8 mouse cellular contexts compared by ENCODE assay signal in genomic region chr13:3406236-3407017, GRCm38 (mm10).
DNase-seq lines count a peak whose midpoint lies in the region; ATAC-seq and TF ChIP-seq lines count a peak whose summit lies in the region.
"Not testable (repeated sequence)": the region's sequence is repeated elsewhere in the genome, so short reads cannot be mapped to it uniquely, and the experiment has no call there.

No protein-coding gene starts in this region.

- peak; percentile 51; the same call in 1 of the 2 replicates for ATAC-seq in heart, embryonic 13.5 days (ENCODE audit: extremely low read depth, insufficient number of reproducible peaks, low FRiP score, low TSS enrichment)
- peak; percentile 54 for ATAC-seq in kidney, embryonic 16.5 days (ENCODE audit: low FRiP score, low TSS enrichment)
- peak; percentile 62; the same call in 1 of the 2 replicates for ATAC-seq in limb, embryonic 14.5 days (ENCODE audit: low FRiP score, low read depth)
- ATAC-seq in midbrain, postnatal 0 days (ENCODE audit: low FRiP score) = peak; percentile 84

- H3K27ac ChIP-seq in heart, embryonic 13.5 days (replicated peaks); kidney, embryonic 16.5 days (ENCODE audit: low read length); limb, embryonic 14.5 days (replicated peaks; ENCODE audit: low read depth, low read length); midbrain, postnatal 0 days (ENCODE audit: low read depth, low read length): not testable (repeated sequence)

- not testable (repeated sequence) for TF ChIP-seq POLR2A in brain, embryonic 14.5 days (IDR thresholded peaks at IDR 0.05; ENCODE audit: borderline replicate concordance, extremely low read depth, insufficient read depth, insufficient read length, poor library complexity, severe bottlenecking); limb, embryonic 14.5 days (IDR thresholded peaks at IDR 0.05; ENCODE audit: borderline replicate concordance, extremely low read depth, insufficient read depth, insufficient read length)

- not testable (repeated sequence) for H3K4me3 ChIP-seq in heart, embryonic 13.5 days; kidney, embryonic 16.5 days (ENCODE audit: low read length); limb, embryonic 14.5 days (replicated peaks; ENCODE audit: low read length); midbrain, postnatal 0 days (ENCODE audit: low read depth, low read length)

- not testable (repeated sequence) for H3K9ac ChIP-seq in heart, embryonic 13.5 days; kidney, embryonic 16.5 days (replicated peaks; ENCODE audit: low read length); limb, embryonic 14.5 days (ENCODE audit: low read depth, low read length, severe bottlenecking); midbrain, postnatal 0 days (replicated peaks; ENCODE audit: low read length, poor library complexity, severe bottlenecking)

- not testable (repeated sequence) for H3K4me1 ChIP-seq in heart, embryonic 13.5 days; kidney, embryonic 16.5 days (ENCODE audit: insufficient read depth, low read length); limb, embryonic 14.5 days (ENCODE audit: control insufficient read depth, insufficient read depth, low read length); midbrain, postnatal 0 days (ENCODE audit: insufficient read depth, low read length)

- 34% methylated on average over 8 of the region's 8 CpGs for WGBS in heart, embryonic 13.5 days
- WGBS in kidney, embryonic 16.5 days = 40% methylated on average over 8 of the region's 8 CpGs
- 38% methylated on average over 8 of the region's 8 CpGs for WGBS in limb, embryonic 14.5 days
- WGBS in midbrain, postnatal 0 days = 43% methylated on average over 8 of the region's 8 CpGs

- H3K4me2 ChIP-seq in heart, embryonic 13.5 days; kidney, embryonic 16.5 days (replicated peaks; ENCODE audit: low read depth, low read length); limb, embryonic 14.5 days (replicated peaks; ENCODE audit: low read depth, low read length, severe bottlenecking); midbrain, postnatal 0 days (ENCODE audit: low read depth, low read length, poor library complexity, severe bottlenecking): not testable (repeated sequence)

- TF ChIP-seq CTCF in brain, embryonic 14.5 days (IDR thresholded peaks at IDR 0.05; ENCODE audit: borderline replicate concordance, extremely low read depth, insufficient read depth, insufficient read length) = peak; percentile 41; the same call in 1 of the 2 replicates
- TF ChIP-seq CTCF in midbrain, postnatal 0 days (IDR thresholded peaks at IDR 0.05) = peak; percentile 79

- H3K9me3 ChIP-seq in heart, embryonic 13.5 days; kidney, embryonic 16.5 days (ENCODE audit: low read length); limb, embryonic 14.5 days (ENCODE audit: control insufficient read depth, low read length); midbrain, postnatal 0 days (ENCODE audit: low read length): not testable (repeated sequence)

- not testable (repeated sequence) for H3K36me3 ChIP-seq in heart, embryonic 13.5 days; kidney, embryonic 16.5 days (ENCODE audit: insufficient read depth, low read length); limb, embryonic 14.5 days (ENCODE audit: control insufficient read depth, insufficient read depth, low read length); midbrain, postnatal 0 days (ENCODE audit: insufficient read depth, low read length); splenic B cell, adult 2 months (ENCODE audit: control insufficient read depth, insufficient read depth, low read length, poor library complexity, severe bottlenecking)

- peak; percentile 87 for DNase-seq in CD4-positive, CD25-positive, alpha-beta regulatory T cell, adult 2 months (ENCODE audit: low read depth, low spot score)
- DNase-seq in brain, embryonic 14.5 days (ENCODE audit: low read depth) = peak; percentile 72
- DNase-seq in fat pad, adult 2 months (ENCODE audit: extremely low read depth, low read depth, low spot score) = peak; percentile 5
- DNase-seq in limb, embryonic 14.5 days (ENCODE audit: low spot score) = peak; percentile 81
- peak; percentile 86 for DNase-seq in midbrain, postnatal 0 days (ENCODE audit: low spot score)
- DNase-seq in splenic B cell, adult 2 months (ENCODE audit: low read depth, low spot score) = peak; percentile 92

- not testable (repeated sequence) for H3K27me3 ChIP-seq in heart, embryonic 13.5 days (replicated peaks); kidney, embryonic 16.5 days (ENCODE audit: insufficient read depth, low read length); limb, embryonic 14.5 days (ENCODE audit: control insufficient read depth, insufficient read depth, low read length); midbrain, postnatal 0 days (ENCODE audit: insufficient read depth, low read length); splenic B cell, adult 2 months (ENCODE audit: control insufficient read depth, insufficient read depth, low read length, poor library complexity, severe bottlenecking)

Comparison
In these comparisons a context has a peak if more than half of its experiments do, and no peak if none do; other contexts are left out.
1. DNase-seq: peak in every context shown above with its lines; median percentile 92 in splenic B cell, adult 2 months; 87 in CD4-positive, CD25-positive, alpha-beta regulatory T cell, adult 2 months; 86 in midbrain, postnatal 0 days; 81 in limb, embryonic 14.5 days; 72 in brain, embryonic 14.5 days; 5 in fat pad, adult 2 months.